Mouse (Mus musculus): Measurements from ENCODE around the gene Dpf3.

Dpf3 gene

GRCm38 (mm10) chr12:83330056-83330455 is 157.5 kb downstream of the Dpf3 start:
- no peak for DNase-seq

DNA sequence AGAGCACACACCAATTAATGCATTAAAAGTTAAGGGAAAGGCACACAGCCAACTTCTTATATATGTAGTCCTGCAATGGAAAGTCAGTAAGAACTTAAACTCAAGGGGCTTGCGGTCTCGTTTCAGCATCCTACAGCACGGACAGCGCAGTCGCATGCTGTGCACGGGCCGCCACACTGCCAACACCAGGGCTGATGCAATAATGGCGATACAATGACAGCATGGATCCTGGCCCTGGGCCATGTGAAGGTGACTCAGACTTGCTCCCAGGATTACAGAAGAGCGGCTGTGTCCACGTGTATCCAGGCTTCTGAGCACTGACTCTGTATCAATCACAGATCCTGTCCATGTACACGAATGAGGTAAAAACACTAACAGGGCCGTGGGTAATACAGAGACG is 158.6 kb downstream of the Dpf3 start:
- DNase-seq, result peak; percentile 71

- DNase-seq, result no peak
Measured at GRCm38 (mm10) chr12:83328491-83328890, 159.0 kb downstream of the Dpf3 start.

GRCm38 (mm10) chr12:83327451-83327850 is 160.1 kb downstream of the Dpf3 start:
- DNase-seq, result no peak

- no peak for DNase-seq
Measured at GRCm38 (mm10) chr12:83320725-83321124, 166.8 kb downstream of the Dpf3 start.

GRCm38 (mm10) chr12:83317646-83318443 is 169.7 kb downstream of the Dpf3 start:
- no peak for DNase-seq

GRCm38 (mm10) chr12:83314666-83315065 is 172.8 kb downstream of the Dpf3 start:
- no peak for DNase-seq

GRCm38 (mm10) chr12:83312818-83313217 is 174.7 kb downstream of the Dpf3 start:
- no peak for DNase-seq

DNA sequence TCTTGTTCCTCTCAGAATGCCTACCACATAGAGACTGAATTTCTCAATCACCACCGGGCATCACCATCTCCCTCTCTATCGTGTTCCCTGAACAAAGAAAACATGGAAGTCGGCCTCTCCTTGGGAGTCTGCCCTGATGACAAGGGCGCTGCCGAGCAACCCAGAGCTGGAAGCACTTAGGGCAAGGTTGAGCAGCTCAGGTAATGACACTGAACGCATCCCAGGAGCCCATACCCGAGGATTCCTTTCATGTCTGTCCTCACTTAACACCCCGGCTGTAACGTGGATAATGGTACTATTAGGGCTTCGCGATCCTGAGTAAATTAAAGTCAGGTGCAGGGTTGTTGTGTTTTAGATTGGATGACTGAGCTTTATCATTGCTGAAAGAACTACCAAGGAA is 176.9 kb downstream of the Dpf3 start:
- no peak for DNase-seq

GRCm38 (mm10) chr12:83309031-83309804 is 178.3 kb downstream of the Dpf3 start:
- no peak for DNase-seq

DNA sequence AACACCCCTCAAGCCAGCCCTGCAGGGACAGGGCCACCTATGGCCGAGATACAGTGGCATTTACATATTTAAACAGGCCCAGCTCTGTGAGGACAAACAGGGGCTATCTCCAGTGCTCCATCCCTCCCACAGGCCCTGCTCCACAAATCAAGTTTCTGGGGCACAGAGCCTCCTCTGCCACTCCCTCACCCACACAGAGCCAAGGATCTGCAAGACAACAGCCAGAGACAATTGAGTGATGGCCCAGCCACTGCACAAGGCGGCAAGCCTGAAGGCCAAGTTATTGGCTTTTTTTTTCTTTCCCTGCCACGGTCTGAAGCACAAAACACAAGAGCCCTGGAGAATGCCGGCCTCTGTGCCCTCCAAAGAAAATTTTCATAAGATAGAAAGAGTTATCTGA is 178.9 kb downstream of the Dpf3 start:
- no peak for DNase-seq

DNA sequence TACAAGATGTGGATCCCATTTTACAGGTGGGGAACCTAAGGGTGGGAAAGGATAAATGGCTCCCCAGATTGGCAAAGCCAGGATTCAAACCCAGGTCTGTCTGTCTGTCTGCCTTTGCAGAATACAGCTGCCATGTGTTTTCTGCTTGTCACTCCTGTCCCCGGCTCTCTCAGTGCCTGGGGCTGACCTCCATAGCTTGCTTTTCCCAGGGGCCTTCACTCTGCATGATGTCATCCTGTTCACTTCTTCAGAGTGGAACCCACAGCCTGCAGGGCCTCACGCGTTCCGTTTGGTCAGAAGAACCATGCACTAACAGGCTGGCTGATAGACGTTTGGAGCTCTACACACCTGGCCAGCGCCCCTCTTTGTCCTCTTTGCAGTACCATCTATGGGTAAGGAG is 184.3 kb downstream of the Dpf3 start:
- DNase-seq, result no peak

DNA sequence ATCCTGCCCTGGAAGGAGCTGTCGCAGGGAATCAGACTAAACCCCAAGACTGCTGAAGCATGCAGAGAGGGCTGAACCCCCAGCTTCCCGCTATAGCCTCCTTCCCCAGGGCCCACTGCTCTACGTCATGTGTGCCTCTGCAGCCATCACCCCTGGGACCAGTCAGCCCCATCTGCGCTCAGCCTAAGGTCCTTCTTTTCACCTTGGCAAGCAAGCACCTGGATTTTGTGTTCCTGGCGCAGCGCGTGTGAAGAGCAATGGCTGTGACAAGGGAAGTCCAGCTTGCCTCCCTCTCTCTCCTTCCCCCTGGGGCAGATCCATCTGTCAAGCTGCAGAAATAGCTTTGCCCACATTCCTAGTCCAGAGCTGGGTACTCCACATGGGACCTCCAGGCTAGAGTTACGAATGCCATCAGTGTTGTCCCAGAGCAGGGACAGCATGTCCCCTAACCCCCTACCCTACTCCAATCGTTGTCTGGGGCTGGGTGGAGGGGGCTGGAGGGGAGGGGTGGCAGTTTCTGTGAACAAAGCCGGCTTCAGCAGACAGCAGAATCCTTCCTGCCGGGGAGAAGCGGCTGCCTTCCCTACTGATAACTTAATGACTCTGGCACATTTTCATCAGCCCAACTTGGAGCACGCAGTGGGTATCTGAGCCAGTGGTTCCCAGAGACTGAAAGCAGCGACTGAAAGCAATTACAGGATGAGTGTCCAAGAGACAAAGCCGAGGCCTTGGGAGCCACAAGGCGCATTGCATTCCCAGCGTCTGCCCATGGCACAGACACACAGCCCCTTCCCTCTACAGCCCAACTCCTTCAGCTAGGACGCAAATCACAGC is 185.0 kb downstream of the Dpf3 start:
- peak; percentile 90 for DNase-seq

DNA sequence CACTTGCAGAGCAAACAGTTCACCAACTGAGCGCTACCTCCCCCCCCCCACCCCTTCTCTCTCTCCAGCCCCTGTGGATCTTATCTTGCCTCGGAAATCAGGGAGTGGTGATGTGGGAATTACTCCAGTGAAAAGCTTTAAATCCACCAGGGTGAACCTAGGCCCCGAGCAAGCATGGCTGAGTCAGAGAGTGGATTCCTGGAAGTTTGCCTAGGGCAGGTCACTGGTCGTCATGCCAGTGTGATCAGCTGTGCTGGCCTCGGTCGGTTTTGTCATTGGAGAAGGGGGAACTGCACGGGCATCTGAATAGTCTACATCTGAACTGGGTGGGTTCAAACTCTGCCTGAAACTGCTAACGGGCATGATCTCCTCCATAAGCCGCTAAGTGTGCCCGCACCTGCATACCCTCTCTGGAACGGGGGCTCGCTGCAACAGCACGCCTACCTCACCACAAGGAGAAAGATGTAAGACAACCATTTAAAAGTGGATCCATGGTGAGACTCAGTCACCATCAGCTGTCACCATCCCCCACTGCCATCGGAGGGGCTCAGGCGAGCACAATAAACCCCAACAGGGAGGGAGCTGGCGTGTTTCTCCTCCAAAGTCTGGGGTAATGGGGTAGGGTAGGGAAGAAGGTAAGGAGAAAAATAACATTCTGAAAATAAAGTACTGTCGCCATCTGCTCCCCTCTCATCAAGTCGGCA is 185.7 kb downstream of the Dpf3 start:
- peak; percentile 59 for DNase-seq

- DNase-seq, result no peak
Measured at GRCm38 (mm10) chr12:83298358-83298757, 189.2 kb downstream of the Dpf3 start.

DNA sequence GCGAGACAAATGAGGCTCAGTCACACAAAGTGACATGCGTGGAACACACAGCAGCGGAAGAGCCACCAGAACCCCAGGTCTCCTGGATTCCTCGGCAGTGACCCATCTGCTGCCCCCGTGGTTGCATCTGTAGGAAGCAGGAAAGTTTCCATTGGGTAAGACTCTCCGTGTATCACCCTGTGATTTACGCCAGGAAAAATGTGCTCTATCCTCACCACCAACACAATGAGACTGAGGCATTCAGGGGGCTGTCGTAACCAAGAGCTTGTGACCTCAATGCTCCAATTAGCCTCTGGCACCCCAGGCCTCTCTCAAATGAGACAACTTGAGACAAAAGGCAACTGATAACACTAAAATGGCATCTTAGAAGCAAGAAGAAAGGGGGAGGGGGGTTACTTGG is 192.5 kb downstream of the Dpf3 start:
- no peak for DNase-seq

GRCm38 (mm10) chr12:83291915-83292314 is 195.6 kb downstream of the Dpf3 start:
- DNase-seq, result no peak

GRCm38 (mm10) chr12:83286496-83287492 is 200.7 kb downstream of the Dpf3 start:
- no peak for DNase-seq

GRCm38 (mm10) chr12:83283591-83284320 is 203.8 kb downstream of the Dpf3 start:
- peak; percentile 71 for DNase-seq
